Mouse (Mus musculus): Measurements from ENCODE around the gene Mrpl18.
"Not testable (repeated sequence)": the region's sequence is repeated elsewhere in the genome, so short reads cannot be mapped to it uniquely, and the experiment has no call there.

The Mrpl18 gene

DNA sequence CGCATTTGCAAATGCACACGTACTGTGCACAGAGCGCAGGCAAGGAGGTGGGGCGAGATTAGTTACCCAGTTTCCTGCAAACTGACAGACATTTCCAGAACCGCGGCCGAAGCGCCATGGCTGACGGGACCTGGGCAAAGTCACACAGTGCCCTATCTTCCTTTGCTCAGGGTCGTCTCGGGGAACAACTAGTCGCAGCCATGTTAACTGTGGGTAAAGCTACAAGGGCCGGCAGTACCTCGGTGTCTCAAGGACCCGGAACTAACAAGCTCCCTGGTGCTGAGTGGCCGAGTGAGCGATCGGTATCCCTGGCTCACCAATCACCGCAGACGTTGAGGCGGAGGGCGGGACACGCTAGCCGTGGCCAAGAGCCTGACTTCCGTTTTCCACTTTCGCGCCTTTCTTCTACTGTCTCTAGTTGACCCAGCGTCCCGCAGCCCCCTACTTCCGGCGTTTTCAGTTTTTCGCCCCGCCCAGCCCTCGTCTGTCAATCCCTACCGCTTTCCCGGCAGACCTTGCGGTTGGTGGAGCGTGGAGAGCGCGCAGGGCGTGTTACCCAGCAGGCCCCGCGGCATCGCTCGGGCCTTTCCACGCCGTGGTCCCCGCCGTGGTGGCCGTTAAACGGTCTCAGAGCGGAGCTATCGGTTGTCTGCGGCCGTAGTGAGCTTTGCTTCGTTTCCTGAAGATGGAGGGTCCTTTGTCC is at the start of gene Mrpl18:
Gene Mrpl18 (minus strand): TSS at position 465 of the 703 bp plus-strand sequence.
- in situ Hi-C loops (cut with MboI, MseI) = no loop called here

DNA sequence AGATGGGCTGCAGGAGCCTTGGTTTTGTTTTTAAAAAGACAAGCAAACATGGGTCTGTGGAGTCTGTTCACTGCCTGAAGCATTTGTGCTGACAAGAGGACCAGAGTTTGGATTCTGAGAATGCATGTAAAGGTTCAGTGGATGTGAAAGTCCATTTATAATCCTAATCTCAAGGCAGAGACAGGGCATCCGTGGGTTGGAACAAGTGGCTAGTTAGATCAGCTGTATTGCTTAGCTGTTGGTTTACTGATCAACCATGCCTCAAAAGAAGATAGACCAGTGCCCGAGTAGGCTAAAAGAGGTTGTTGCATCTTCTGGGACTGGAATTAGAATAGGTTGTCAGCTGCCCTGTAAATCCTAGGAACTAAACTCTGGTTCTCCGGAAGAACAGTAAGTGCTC is 47.3 kb upstream of the Mrpl18 start:
- in situ Hi-C loops (cut with MboI, MseI) = loop anchor here (5.0 kb wide), 1 partner anchor 86 kb away; the partner anchor contains the start of gene Mrgprh

DNA sequence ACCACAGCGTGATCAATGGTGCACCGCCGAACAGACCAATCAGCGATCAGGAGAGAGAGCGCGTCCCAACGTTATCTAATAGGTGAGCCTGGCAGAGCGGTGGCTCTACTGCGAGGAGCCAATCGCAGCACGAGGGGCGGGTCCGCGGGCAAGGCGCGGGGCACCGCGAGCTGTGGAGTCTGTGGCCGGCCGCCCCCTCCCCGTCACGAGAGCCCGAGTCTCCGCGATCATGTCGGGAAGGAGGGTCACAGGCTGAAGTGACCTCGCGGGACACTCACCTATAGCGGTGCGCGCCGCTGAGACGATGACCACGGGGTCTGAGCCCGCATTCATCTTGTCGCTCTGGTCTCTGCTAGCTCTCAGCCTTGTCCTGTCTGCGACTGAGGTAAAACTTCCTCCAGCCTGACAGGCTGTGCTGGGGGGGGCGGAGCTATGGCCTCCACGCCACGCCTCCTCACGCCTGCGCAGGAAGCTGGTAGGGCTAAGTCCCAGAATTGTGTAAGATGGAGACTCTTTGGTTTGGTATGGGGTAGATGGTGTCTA is 44.3 kb upstream of the Mrpl18 start, which contains the start of gene Acat2:
Gene Acat2 (minus strand): TSS at position 417 of the 543 bp plus-strand sequence.
- in situ Hi-C loops (cut with MboI, MseI) = loop anchor here (5.0 kb wide), 1 partner anchor 83 kb away; the partner anchor contains the start of gene Mrgprh

DNA sequence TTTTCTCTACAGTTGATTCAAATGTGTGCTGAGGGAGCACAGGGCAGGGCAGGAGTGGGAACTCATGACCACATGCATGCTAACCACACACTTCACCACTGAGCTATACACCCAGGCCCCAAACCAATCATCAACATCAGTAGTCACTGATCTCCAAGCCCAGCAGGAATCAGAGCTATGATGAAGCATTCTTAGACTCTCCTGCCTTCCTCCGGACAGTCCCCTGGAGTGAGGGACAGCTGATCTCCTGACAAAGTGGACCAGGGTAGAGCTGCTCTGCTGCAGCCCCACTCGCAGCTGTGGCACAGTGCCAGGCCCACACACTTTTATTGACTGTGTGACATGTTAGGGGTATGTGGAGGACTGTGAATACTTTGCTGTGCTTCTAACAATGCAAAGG is 43.2 kb upstream of the Mrpl18 start:
- in situ Hi-C loops (cut with MboI, MseI) = not testable (repeated sequence)

DNA sequence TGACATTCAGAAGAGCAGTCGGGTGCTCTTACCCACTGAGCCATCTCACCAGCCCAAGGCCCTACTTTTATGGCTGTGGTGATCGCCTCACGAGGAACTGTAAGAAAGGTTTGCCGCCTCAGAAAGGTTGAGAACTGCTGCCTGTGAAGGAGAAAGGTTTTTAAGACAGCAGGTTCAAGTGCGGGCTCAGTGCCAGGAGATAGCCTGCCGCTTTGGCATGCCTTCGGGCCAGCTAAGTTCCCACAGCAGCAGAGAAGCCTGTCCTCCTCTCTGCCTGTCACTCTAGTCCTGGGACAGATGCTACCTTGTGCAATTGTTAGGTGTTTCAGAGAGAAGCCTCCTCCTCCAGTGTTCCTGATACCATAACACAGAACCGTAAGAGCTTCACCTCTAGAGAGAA is 40.5 kb upstream of the Mrpl18 start:
- in situ Hi-C loops (cut with MboI, MseI) = no loop called here

DNA sequence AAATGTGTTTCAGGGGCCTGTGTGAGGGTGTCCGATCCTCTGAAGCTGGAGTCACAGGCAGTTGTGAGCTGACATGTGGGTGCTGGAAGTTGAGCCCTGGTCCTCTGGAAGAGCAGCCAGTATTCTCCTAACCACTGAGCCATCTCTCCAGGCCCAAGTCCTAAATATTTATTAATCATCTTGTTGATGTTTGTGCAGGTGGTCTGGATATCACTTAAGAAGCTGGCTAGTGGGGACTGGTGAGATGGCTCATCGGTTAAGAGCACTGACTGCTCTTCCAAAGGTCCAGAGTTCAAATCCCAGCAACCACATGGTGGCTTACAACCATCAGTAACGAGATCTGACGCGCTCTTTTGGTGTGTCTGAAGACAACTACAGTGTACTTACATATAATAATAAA is 33.5 kb upstream of the Mrpl18 start:
- in situ Hi-C loops (cut with MboI, MseI) = no loop called here

GRCm38 (mm10) chr17:12942459-12943162 is 26.5 kb upstream of the Mrpl18 start:
- in situ Hi-C loops (cut with MboI, MseI) = no loop called here

- in situ Hi-C loops (cut with MboI, MseI) = no loop called here
Observed at GRCm38 (mm10) chr17:12941543-12942260, 25.6 kb upstream of the Mrpl18 start.

- in situ Hi-C loops (cut with MboI, MseI) = no loop called here
Observed at GRCm38 (mm10) chr17:12940151-12940805, 24.1 kb upstream of the Mrpl18 start, which contains the start of gene Acat3. TSS of gene Acat3 (minus strand) at chr17:12940600.

- in situ Hi-C loops (cut with MboI, MseI) = not testable (repeated sequence)
Observed at GRCm38 (mm10) chr17:12939377-12940148, 23.4 kb upstream of the Mrpl18 start.

DNA sequence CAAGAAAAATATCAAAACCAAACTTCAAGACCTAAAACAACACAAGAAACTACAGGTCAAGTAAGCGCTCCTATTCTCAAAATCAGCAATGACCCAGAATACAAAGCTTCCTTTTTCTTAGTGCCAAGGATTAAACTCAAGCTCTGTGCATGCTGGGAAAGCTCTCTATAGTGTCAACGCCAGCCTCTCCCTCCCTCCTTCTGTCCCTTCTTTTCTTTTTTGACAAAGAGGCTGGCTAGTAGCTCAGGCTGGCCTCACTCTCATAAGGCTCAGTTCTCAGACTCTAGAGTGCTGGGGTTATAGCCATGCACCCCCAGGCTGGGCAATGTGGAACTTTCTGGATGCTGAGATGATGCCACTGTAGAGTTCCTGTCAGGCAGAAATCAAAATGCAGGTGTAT is 21.9 kb upstream of the Mrpl18 start:
- in situ Hi-C loops (cut with MboI, MseI) = no loop called here

GRCm38 (mm10) chr17:12937412-12937970 is 21.3 kb upstream of the Mrpl18 start:
- in situ Hi-C loops (cut with MboI, MseI) = no loop called here

GRCm38 (mm10) chr17:12935719-12936118 is 19.6 kb upstream of the Mrpl18 start:
- in situ Hi-C loops (cut with MboI, MseI) = no loop called here

GRCm38 (mm10) chr17:12931576-12931975 is 15.4 kb upstream of the Mrpl18 start:
- in situ Hi-C loops (cut with MboI, MseI) = not testable (repeated sequence)

DNA sequence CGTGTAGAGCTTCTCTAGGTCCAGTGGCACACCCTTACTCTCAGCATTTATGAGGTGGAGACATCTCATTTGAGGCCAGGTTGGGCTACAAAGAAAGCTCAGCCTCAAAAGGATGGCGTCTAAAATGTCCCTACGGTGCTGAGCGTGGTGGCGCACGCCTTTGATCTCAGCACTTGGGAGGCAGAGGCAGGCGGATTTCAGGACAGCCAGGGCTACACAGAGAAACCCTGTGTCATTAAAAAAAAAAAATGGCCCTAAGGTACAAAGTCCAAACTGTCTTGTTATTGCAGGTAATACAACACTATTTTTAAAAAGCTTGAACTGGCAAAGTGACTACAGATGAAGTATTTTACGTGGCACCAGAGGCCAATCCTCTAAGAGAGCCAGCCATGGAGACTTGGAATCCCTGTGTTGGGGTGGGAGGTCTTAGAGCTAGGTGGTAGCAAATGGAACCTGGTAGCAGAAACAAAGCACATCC is 9.6 kb upstream of the Mrpl18 start:
- in situ Hi-C loops (cut with MboI, MseI) = no loop called here

DNA sequence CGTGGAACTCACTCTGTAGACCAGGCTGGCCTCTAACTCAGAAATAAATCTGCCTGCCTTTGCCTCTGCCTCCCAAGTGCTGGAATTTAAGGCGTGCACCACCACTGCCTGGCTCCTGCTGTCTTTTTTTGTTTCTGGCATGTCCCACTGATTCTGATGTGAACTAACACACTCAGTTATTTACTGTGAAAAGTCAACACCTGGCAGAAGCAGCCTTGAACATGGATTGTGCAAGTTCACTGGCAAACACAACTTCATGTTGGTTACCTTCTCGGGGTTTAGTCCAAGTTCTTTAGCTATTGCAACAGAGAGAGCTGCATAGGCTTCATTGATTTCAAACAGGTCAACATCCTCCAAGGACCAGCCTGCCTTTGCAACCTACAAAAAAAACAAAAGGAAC is 8.9 kb upstream of the Mrpl18 start:
- in situ Hi-C loops (cut with MboI, MseI) = no loop called here

DNA sequence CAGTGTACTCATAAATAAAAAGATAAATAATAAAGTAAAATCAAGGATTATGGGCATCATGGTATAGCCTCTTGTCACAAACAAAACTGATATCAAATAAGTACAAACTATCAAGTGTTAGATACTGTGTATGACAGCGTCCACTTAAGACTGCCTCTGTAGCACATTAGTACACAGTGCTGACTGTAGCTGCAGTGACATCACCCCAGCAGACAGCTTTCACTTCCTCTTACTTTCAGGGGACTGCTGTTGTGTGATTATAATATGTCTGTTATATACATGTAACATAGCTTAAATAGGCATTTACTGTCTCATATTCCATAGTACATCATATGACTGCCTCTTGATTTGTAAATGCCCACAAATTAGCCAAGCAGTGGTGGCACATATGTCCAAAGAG is 4.9 kb upstream of the Mrpl18 start:
- in situ Hi-C loops (cut with MboI, MseI) = no loop called here

GRCm38 (mm10) chr17:12916588-12917380 is 639 bp upstream of the Mrpl18 start:
- in situ Hi-C loops (cut with MboI, MseI) = no loop called here

DNA sequence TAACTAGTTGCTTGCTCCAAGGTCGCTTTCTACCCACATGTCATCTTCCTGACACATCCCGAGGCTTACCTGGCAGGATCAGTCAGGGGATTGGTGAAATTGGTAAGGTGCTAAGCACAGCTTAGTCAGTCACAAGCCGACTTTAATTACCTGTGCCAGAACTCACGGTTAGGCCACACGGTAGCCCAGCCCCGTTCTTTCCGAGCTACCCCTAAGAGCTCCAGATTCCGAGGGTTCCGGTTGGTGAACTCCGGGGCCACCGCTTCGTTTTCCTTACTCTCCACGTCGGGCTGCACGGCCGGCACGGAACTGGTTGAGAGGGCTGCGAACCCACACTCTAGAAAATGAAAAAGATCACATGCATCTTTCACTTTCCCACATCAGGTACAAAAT is 661 bp downstream of the Mrpl18 start, which contains the start of gene Tcp1:
Gene Tcp1 (plus strand): TSS at position 214 of the 393 bp plus-strand sequence.
- in situ Hi-C loops (cut with MboI, MseI) = no loop called here
